Mouse (Mus musculus): ENCODE measurements around the gene Adam26a. TPM values are rescaled to one million over a fixed set of nuclear protein-coding genes. Genes with fewer than 3 reads are reported as not detected.
"Not testable (repeated sequence)": the region's sequence is repeated elsewhere in the genome, so short reads cannot be mapped to it uniquely, and the experiment has no call there.

Gene Adam26a
- not detected in 2 replicates for total RNA-seq (2014; fragmentation: Nextera tagmentation)
- total RNA-seq (2017): not detected in 2 replicates
- not detected in 2 replicates for polyA plus RNA-seq (2012)

- not testable (repeated sequence) for ATAC-seq (ENCODE audit: extremely low read depth, insufficient number of reproducible peaks, low FRiP score, poor library complexity, severe bottlenecking); H3K4me3 ChIP-seq (ENCODE audit: low read depth, low read length); H3K9me3 ChIP-seq (replicated peaks); H3K27me3 ChIP-seq (ENCODE audit: insufficient read depth, low read length); H3K4me1 ChIP-seq (ENCODE audit: insufficient read depth, low read depth, low read length); DNase-seq (ENCODE audit: low spot score); H3K36me3 ChIP-seq (replicated peaks)
Measured at GRCm38 (mm10) chr8:43576607-43577006, at the start of gene Adam26a. Gene Adam26a, minus strand, starts transcription at chr8:43576707.

GRCm38 (mm10) chr8:43616046-43616445 is 39.5 kb upstream of the Adam26a start:
- Histone ChIP-seq H3K4me3 (ENCODE audit: low read depth, low read length) (no peak overlapping the region), H3K4me1 (ENCODE audit: insufficient read depth, low read depth, low read length) (no peaks in the 10 kb centered on the region), H3K27me3 (ENCODE audit: insufficient read depth, low read length) (no peaks in the 10 kb centered on the region), H3K9me3 (replicated peaks) (no peaks in the 10 kb centered on the region), H3K36me3 (replicated peaks) (no peaks in the 10 kb centered on the region)
- ATAC-seq (ENCODE audit: extremely low read depth, insufficient number of reproducible peaks, low FRiP score, poor library complexity, severe bottlenecking) (no peak), DNase-seq (ENCODE audit: low spot score) (no peak)
- TF ChIP-seq POLR2AphosphoS5 (IDR thresholded peaks at IDR 0.05; ENCODE audit: insufficient replicate concordance, low read depth, low read length) (no peak), CTCF (IDR thresholded peaks at IDR 0.05; ENCODE audit: low read depth, low read length) (no peak), GATA2 (IDR thresholded peaks at IDR 0.05; ENCODE audit: borderline replicate concordance, low read depth, low read length) (no peak), GATA1 (IDR thresholded peaks at IDR 0.05; ENCODE audit: borderline replicate concordance, low read length) (no peak), TAL1 (conservative IDR thresholded peaks at IDR 0.05; ENCODE audit: low read depth, low read length) (no peak)

GRCm38 (mm10) chr8:43603657-43604056 is 27.1 kb upstream of the Adam26a start:
- H3K4me3 ChIP-seq (ENCODE audit: low read depth, low read length); H3K27me3 ChIP-seq (ENCODE audit: insufficient read depth, low read length); ATAC-seq (ENCODE audit: extremely low read depth, insufficient number of reproducible peaks, low FRiP score, poor library complexity, severe bottlenecking); H3K4me1 ChIP-seq (ENCODE audit: insufficient read depth, low read depth, low read length); DNase-seq (ENCODE audit: low spot score); H3K36me3 ChIP-seq (replicated peaks); H3K9me3 ChIP-seq (replicated peaks): not testable (repeated sequence)

GRCm38 (mm10) chr8:43603166-43603565 is 26.7 kb upstream of the Adam26a start:
- ATAC-seq (ENCODE audit: extremely low read depth, insufficient number of reproducible peaks, low FRiP score, poor library complexity, severe bottlenecking): not testable (repeated sequence)

GRCm38 (mm10) chr8:43528006-43528405 is 48.5 kb downstream of the Adam26a start, which contains the start of gene Adam26b:
Gene Adam26b, minus strand, starts transcription at chr8:43528106.
- not testable (repeated sequence) for ATAC-seq (ENCODE audit: extremely low read depth, insufficient number of reproducible peaks, low FRiP score, poor library complexity, severe bottlenecking); H3K36me3 ChIP-seq (replicated peaks); H3K27me3 ChIP-seq (ENCODE audit: insufficient read depth, low read length); DNase-seq (ENCODE audit: low spot score); H3K4me3 ChIP-seq (ENCODE audit: low read depth, low read length); H3K9me3 ChIP-seq (replicated peaks); H3K4me1 ChIP-seq (ENCODE audit: insufficient read depth, low read depth, low read length)

More at GRCm38 (mm10) chr8:43603166-43603565, 26.7 kb upstream of the Adam26a start:
- not testable (repeated sequence) for H3K9me3 ChIP-seq (replicated peaks); H3K4me1 ChIP-seq (ENCODE audit: insufficient read depth, low read depth, low read length); DNase-seq (ENCODE audit: low spot score); H3K4me3 ChIP-seq (ENCODE audit: low read depth, low read length); H3K27me3 ChIP-seq (ENCODE audit: insufficient read depth, low read length); H3K36me3 ChIP-seq (replicated peaks)

Other genes with a start within 250 kb of the Adam26a start
- gene Adam26b, start 48.6 kb downstream of the Adam26a start, total RNA-seq (2014; fragmentation: Nextera tagmentation): not detected in 2 replicates
- 0.06 TPM in 1 of 2 replicates, not detected in the other for gene Adam26b, start 48.6 kb downstream of the Adam26a start, total RNA-seq (2017)
- gene Adam26b, start 48.6 kb downstream of the Adam26a start, polyA plus RNA-seq (2012): not detected in 2 replicates
- gene Gm5346, start 50.6 kb upstream of the Adam26a start, total RNA-seq (2014; fragmentation: Nextera tagmentation): not detected in 2 replicates
- 0.17 TPM in 1 of 2 replicates, not detected in the other for gene Gm5346, start 50.6 kb upstream of the Adam26a start, total RNA-seq (2017)
- not detected in 2 replicates for gene Gm5346, start 50.6 kb upstream of the Adam26a start, polyA plus RNA-seq (2012)
- not detected in 2 replicates for gene Adam34, start 133.3 kb upstream of the Adam26a start, total RNA-seq (2014; fragmentation: Nextera tagmentation)
- 0.16 TPM in 1 of 2 replicates, not detected in the other for gene Adam34, start 133.3 kb upstream of the Adam26a start, total RNA-seq (2017)
- not detected in 2 replicates for gene Adam34, start 133.3 kb upstream of the Adam26a start, polyA plus RNA-seq (2012)